Mouse (Mus musculus): ENCODE measurements at regions not wholly inside any gene's neighbourhood (a gene's known extent, or its start where the extent isn't known, plus 50 kb on each side); places are given as distances from the start of the nearest gene placed in this dataset.

DNA sequence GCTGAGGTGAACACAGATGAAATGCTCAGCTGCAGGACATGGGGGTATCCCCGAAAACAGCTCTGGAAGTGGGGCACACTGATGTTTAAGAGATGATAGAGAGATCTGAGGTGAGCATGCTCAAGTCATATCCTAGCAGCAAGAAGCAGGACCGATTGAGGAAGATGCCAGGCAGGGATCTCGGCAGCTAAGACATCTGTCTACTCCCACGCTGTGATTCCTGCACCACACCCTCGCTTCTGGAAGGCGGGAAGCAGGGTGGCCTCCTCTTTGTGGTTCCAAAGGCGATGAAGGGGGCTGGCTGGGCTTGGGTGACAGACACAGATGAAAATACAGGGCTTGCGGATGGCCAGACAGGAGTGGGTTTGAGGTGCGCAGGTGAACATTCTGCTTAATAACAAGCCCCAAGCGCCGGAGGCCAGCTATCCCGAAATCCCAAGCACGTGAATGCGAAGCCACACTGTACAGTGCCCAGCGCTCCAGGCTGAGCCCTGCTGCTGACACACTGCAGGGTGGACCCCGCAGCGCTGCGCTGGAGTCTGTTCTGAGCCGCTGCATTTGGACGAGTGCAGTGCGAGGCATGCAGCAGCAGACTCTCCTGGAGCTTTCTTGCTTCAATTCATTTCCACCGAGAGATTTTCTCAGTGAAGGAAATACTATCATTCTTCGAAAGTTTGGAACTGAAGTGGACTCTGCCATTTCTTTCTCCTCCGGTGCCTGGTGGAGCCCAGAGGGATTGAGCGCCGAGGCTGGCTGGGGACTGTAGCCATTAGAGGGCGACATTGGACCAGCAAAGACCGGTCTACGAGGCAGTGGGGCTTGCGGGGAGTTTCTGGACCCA, 308.6 kb downstream of the Matn1 start:
- Histone ChIP-seq H3K9me3 (replicated peaks) (no peaks in the 10 kb centered on the region), H3K27me3 (replicated peaks) (peaks cover 14% of the 10 kb centered on the region; the same call in 1 of the 2 replicates), H3K27ac (replicated peaks) (no peak overlapping the region), H3K4me1 (peaks cover 16% of the 10 kb centered on the region), H3K4me3 (replicated peaks) (no peak overlapping the region), H3K4me2 (peak overlapping the region; percentile 44), H3K36me3 (no peaks in the 10 kb centered on the region), H3K9ac (replicated peaks) (no peak overlapping the region)
- WGBS, result 20% methylated on average over 30 of the region's 30 CpGs
- peak; percentile 74; the same call in 1 of the 2 replicates for ATAC-seq (ENCODE audit: low FRiP score)

DNA sequence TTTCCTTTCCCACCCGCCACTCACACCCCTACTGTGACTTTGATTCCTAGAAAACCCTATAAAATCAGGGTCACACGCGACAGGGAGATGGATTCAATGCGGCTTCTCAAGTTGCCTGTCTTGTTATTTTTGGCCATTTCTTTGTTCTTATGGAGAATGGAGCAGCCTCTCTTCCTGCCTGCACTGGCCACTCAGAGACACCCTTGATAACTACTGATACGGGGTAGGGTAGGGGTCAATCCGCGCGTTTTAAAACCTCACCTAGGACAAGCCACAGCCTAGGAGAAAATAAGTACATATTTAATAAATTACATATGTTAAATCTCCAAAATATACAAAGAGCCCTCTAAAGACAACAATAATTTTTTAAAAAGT, 309.2 kb downstream of the Matn1 start:
- H3K4me3 ChIP-seq (replicated peaks), result no peak overlapping the region
- no peaks in the 10 kb centered on the region for H3K9me3 ChIP-seq (replicated peaks)
- no peak overlapping the region for H3K9ac ChIP-seq (replicated peaks)
- no peak overlapping the region for H3K27ac ChIP-seq (replicated peaks)
- H3K4me2 ChIP-seq, result peak overlapping the region; percentile 44
- no peaks in the 10 kb centered on the region for H3K36me3 ChIP-seq
- 5% methylated on average over 8 of the region's 8 CpGs for WGBS
- no peak for ATAC-seq (ENCODE audit: low FRiP score)
- H3K4me1 ChIP-seq, result peaks cover 20% of the 10 kb centered on the region
- H3K27me3 ChIP-seq (replicated peaks), result peaks cover 14% of the 10 kb centered on the region; the same call in 1 of the 2 replicates

DNA sequence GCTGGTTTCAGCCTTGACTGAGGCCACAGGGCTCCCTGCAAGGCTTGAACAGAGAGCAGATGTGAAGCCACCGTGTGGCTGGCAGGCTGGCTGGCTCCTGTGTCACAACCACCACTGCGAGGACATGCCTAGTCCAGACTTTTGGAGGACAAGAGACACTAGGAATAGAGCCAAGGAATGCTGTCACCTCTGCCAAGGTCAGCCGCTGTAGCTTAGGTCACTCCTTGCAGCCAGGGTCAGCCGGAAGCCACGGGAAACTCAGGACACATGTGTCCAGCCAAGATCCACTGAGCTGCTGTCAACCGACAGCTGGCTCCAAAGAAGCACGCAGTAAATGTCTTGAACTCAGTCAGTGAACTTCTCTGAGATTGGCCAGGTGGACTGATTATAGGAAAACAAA, 310.1 kb downstream of the Matn1 start:
- Histone ChIP-seq H3K27me3 (replicated peaks) (peaks cover 15% of the 10 kb centered on the region; the same call in 1 of the 2 replicates), H3K4me2 (no peak overlapping the region), H3K9me3 (replicated peaks) (no peaks in the 10 kb centered on the region), H3K4me1 (peaks cover 20% of the 10 kb centered on the region), H3K27ac (replicated peaks) (no peak overlapping the region), H3K4me3 (replicated peaks) (no peak overlapping the region), H3K36me3 (no peaks in the 10 kb centered on the region), H3K9ac (replicated peaks) (no peak overlapping the region)
- WGBS, result 77% methylated on average over 7 of the region's 7 CpGs
- ATAC-seq (ENCODE audit: low FRiP score), result no peak

DNA sequence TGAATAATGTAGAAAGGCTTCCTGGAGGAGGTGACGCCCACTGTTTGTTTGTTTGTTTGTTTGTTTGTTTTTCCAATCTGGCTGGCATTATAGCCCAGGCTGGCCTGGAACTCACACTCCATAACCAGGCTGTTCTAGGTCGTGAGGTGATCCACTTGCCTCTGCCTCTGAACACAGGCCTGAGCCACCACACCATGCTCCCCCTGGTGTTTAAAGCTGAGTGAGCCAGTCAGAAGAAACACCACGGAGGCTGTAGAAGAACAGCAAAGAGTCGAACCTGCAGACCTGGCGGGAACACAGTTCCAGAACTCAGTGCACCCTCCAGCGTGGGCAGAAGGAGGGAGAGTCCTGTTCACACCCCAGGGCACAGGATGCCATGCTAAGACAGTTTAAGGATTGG, 310.5 kb downstream of the Matn1 start:
- 46% methylated on average over 6 of the region's 6 CpGs for WGBS
- ATAC-seq (ENCODE audit: low FRiP score), result no peak
- Histone ChIP-seq H3K4me3 (replicated peaks) (no peak overlapping the region), H3K27ac (replicated peaks) (no peak overlapping the region), H3K4me2 (no peak overlapping the region), H3K27me3 (replicated peaks) (peaks cover 17% of the 10 kb centered on the region; the same call in 1 of the 2 replicates), H3K9ac (replicated peaks) (no peak overlapping the region), H3K36me3 (no peaks in the 10 kb centered on the region), H3K4me1 (peaks cover 20% of the 10 kb centered on the region), H3K9me3 (replicated peaks) (no peaks in the 10 kb centered on the region)

DNA sequence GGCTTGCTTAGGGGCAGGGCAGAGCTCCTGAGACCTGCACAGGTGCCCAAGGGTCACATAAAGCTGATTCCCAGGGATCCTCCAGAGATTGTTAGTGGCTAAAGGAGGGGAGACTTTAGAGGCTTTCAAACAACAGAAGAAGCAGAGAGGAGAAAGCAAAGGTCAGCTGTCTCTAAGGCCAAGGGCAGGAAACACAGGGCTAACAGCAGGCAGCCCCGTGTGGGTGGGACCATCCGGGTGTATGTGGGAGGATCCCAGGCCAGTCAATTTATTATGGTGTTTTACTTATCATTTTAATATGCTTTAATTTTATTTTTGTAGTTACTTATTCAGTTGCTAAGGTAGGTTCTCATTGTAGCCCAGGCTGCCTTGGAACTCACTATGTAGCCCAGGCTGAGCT, 317.1 kb downstream of the Matn1 start:
- Histone ChIP-seq H3K36me3 (no peaks in the 10 kb centered on the region), H3K9ac (replicated peaks) (no peak overlapping the region), H3K4me2 (no peak overlapping the region), H3K4me1 (peaks cover 11% of the 10 kb centered on the region; the same call in 1 of the 2 replicates), H3K27ac (replicated peaks) (no peak overlapping the region), H3K27me3 (replicated peaks) (peaks cover 14% of the 10 kb centered on the region; the same call in 1 of the 2 replicates), H3K9me3 (replicated peaks) (no peaks in the 10 kb centered on the region), H3K4me3 (replicated peaks) (no peak overlapping the region)
- 70% methylated on average over 2 of the region's 2 CpGs for WGBS
- ATAC-seq (ENCODE audit: low FRiP score), result no peak

DNA sequence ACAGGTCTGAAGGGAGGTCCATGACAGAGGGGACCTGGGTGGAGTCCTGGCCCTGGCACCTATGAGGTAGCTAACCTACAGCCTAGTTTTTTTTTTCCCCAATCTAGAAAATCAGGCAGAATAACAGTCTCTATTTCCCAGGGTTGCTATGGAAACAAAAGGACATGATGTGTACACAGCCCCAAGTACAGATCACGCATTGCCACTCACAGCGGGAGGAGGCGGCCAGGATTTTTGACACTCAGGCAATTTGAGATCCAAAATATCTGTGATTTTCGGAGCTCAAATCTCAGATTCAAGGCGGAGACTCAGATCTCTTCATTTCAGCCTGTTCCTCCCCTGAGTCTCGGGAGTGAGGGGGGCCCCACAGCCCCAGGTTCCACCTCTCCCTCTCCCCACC, 318.7 kb downstream of the Matn1 start:
- Histone ChIP-seq H3K4me3 (replicated peaks) (no peak overlapping the region), H3K9me3 (replicated peaks) (no peaks in the 10 kb centered on the region), H3K4me2 (no peak overlapping the region), H3K4me1 (peaks cover 19% of the 10 kb centered on the region; the same call in 1 of the 2 replicates), H3K36me3 (no peaks in the 10 kb centered on the region), H3K27ac (replicated peaks) (no peak overlapping the region), H3K27me3 (replicated peaks) (peaks cover 14% of the 10 kb centered on the region; the same call in 1 of the 2 replicates), H3K9ac (replicated peaks) (no peak overlapping the region)
- no peak for ATAC-seq (ENCODE audit: low FRiP score)
- WGBS, result 70% methylated on average over 6 of the region's 6 CpGs

DNA sequence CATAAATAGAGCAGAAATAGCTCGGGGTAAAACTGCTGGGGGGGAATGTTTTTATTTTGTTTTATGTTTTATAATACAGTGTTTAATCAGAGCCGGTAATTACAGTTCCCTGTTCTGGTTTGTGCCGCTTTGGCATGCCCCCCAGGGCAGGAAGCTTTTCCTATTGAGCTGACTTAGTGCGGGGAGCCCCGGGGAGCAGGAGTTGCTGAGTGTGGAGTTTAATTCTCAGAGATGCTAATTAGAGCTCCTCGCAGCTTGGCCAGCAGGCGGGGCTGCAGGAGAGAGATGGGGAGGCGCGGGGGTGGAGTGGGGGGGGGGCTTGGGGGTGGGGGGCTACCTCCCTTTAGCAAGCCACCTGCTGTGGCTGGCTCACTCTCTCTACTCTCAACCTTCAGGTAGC, 322.6 kb downstream of the Matn1 start:
- Histone ChIP-seq H3K4me3 (replicated peaks) (no peak overlapping the region), H3K27me3 (replicated peaks) (no peaks in the 10 kb centered on the region), H3K36me3 (no peaks in the 10 kb centered on the region), H3K9ac (replicated peaks) (no peak overlapping the region), H3K9me3 (replicated peaks) (no peaks in the 10 kb centered on the region), H3K4me1 (peaks cover 15% of the 10 kb centered on the region; the same call in 1 of the 2 replicates), H3K4me2 (no peak overlapping the region), H3K27ac (replicated peaks) (no peak overlapping the region)
- WGBS, result 9% methylated on average over 9 of the region's 9 CpGs
- ATAC-seq (ENCODE audit: low FRiP score), result no peak; the same call in 1 of the 2 replicates

DNA sequence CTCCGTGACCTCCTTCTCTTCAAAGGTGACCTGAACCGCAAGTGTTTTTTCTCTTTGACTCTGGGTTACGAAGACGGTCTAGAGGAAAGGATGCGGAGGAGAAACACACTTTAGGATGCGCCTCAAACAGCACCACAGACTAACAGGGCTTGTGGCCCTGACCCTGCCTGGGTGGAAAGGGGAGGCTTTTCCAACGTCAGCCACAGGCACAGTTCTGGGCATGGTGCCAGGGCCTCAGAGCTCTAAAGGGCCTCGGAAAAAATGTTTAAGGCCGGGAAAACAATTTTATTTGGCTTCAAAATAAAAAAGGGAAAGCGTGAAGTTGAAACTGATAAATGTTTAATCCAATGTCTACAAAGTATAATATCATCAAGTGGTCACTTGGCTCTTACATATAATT, 323.6 kb downstream of the Matn1 start:
- WGBS, result 51% methylated on average over 10 of the region's 10 CpGs
- peaks cover 16% of the 10 kb centered on the region; the same call in 1 of the 2 replicates for H3K4me1 ChIP-seq
- H3K9ac ChIP-seq (replicated peaks), result no peak overlapping the region
- H3K4me3 ChIP-seq (replicated peaks), result no peak overlapping the region
- H3K4me2 ChIP-seq, result no peak overlapping the region
- H3K36me3 ChIP-seq, result no peaks in the 10 kb centered on the region
- no peaks in the 10 kb centered on the region for H3K9me3 ChIP-seq (replicated peaks)
- ATAC-seq (ENCODE audit: low FRiP score), result no peak
- no peaks in the 10 kb centered on the region for H3K27me3 ChIP-seq (replicated peaks)
- no peak overlapping the region for H3K27ac ChIP-seq (replicated peaks)

DNA sequence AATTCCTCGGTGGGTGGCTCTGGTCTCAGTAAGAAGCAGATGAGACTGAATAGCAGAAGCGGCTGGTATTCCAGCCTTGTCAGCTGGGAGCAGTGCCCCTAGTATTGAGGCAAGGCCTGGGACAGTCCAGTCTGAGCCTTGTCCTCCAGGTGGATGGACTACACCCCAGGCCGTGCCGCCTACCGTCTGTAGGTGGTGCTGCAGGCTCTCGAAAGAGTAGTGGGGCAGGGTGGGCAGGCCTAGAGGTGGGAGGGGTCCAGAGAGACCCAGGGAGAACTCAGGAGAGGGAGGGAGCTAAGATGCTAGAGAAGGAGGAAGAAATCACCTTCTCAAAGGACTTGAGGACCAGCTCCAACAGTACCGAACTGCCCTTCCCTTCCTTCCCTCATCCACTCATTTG, 326.0 kb downstream of the Matn1 start:
- Histone ChIP-seq H3K4me2 (no peak overlapping the region), H3K36me3 (no peaks in the 10 kb centered on the region), H3K4me3 (replicated peaks) (no peak overlapping the region), H3K4me1 (peaks cover 12% of the 10 kb centered on the region; the same call in 1 of the 2 replicates), H3K27ac (replicated peaks) (no peak overlapping the region), H3K27me3 (replicated peaks) (no peaks in the 10 kb centered on the region), H3K9ac (replicated peaks) (no peak overlapping the region), H3K9me3 (replicated peaks) (no peaks in the 10 kb centered on the region)
- no peak for ATAC-seq (ENCODE audit: low FRiP score)
- WGBS, result 17% methylated on average over 7 of the region's 7 CpGs

DNA sequence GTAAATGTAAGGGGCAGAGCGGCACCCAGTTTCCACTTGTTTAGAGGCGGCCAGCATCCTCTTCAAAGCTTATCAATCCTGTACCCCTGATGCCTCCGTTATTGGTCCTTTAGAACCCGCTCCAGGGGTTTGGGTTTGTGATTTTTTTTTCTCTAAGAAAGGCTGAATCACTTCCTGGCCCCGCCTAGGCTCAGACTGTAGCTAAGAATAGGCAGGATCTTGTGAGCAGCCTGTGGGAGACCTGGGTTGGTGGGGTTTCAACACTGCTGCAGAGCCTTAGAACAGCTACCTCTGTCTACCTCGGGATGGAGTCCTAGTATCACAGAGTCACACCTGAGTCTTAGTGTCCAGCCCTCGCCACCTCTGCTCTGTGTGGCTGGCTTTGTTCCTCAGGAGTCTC, 327.9 kb downstream of the Matn1 start:
- H3K4me3 ChIP-seq (replicated peaks), result no peak overlapping the region
- H3K9me3 ChIP-seq (replicated peaks), result no peaks in the 10 kb centered on the region
- H3K27me3 ChIP-seq (replicated peaks), result no peaks in the 10 kb centered on the region
- 86% methylated on average over 7 of the region's 7 CpGs for WGBS
- no peak overlapping the region for H3K9ac ChIP-seq (replicated peaks)
- no peak for ATAC-seq (ENCODE audit: low FRiP score)
- H3K4me2 ChIP-seq, result no peak overlapping the region
- no peaks in the 10 kb centered on the region for H3K36me3 ChIP-seq
- no peak overlapping the region for H3K27ac ChIP-seq (replicated peaks)
- peaks cover 8% of the 10 kb centered on the region; the same call in 1 of the 2 replicates for H3K4me1 ChIP-seq

DNA sequence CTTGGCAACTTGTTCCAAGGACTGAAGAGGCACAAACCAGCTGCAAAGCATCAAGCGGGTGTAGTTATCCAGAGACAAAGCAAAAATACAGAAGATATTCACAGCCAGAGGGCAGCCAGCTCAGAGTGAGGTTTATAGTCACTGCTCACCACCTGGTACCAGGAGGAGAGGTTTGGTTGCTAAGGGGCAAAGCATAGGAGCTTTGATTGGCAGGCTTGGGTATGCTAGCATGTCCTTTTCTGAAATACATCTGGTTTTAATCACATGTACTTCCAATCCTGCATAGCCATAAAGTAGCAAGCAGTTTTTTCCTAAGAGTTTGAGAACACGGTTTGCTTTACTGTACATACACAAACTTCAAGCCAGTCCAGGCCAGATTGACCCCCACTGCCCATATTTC, 349.4 kb downstream of the Matn1 start:
- Histone ChIP-seq H3K27ac (replicated peaks) (no peak overlapping the region), H3K4me2 (no peak overlapping the region), H3K27me3 (replicated peaks) (no peaks in the 10 kb centered on the region), H3K4me1 (no peaks in the 10 kb centered on the region), H3K9ac (replicated peaks) (no peak overlapping the region), H3K4me3 (replicated peaks) (no peak overlapping the region), H3K36me3 (no peaks in the 10 kb centered on the region), H3K9me3 (replicated peaks) (no peaks in the 10 kb centered on the region)
- 83% methylated on average over 2 of the region's 2 CpGs for WGBS
- no peak for ATAC-seq (ENCODE audit: low FRiP score)

DNA sequence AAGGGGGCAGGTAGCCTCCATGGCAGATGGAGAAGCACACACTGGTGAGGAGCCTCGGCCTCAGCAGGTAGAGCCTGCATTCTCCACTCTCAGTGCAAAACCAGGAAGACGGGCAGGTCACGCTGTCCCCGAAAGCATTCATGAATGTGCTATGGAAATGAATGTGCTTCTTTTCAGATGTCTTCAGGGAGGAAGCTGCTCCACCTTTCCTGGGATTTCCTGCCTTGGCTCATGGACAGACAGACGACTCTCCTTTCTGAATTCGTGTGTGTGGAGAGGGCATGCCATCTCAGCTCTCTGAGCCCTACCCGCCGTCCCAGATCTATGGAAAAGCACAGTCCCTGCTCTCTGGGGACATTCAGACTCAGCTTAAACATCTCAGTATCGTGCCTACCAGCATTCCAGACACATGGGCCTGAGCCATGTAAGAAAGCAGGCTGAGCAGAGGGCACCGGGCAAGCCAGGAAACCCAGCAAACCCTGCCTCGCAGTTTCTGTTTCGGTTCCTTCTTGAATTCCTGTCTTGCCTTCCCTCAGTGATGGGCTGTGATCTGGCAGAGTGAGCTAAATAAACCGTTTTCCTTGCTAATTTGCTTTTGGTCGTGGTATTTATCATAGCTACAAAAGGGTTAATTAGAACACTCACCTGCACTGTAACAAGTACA, 354.0 kb downstream of the Matn1 start:
- H3K9me3 ChIP-seq (replicated peaks), result no peaks in the 10 kb centered on the region
- H3K4me3 ChIP-seq (replicated peaks), result no peak overlapping the region
- no peaks in the 10 kb centered on the region for H3K27me3 ChIP-seq (replicated peaks)
- no peak for ATAC-seq (ENCODE audit: low FRiP score)
- H3K4me1 ChIP-seq, result no peaks in the 10 kb centered on the region
- WGBS, result 81% methylated on average over 14 of the region's 14 CpGs
- no peak overlapping the region for H3K4me2 ChIP-seq
- H3K9ac ChIP-seq (replicated peaks), result no peak overlapping the region
- H3K36me3 ChIP-seq, result no peaks in the 10 kb centered on the region
- no peak overlapping the region for H3K27ac ChIP-seq (replicated peaks)
